Mouse (Mus musculus) thymus, adult 2 months (tissue): ENCODE measurements at regions not wholly inside any gene's neighbourhood (a gene's known extent, or its start where the extent isn't known, plus 50 kb on each side); places are given as distances from the start of the nearest gene placed in this dataset.

Source experiments
- CTCF ChIP-seq: fragments of 200-500 bp; IDR thresholded peaks from 2 replicates; pipeline ENCODE4 v1.5.1; 2012; ENCODE audit warnings: mild to moderate bottlenecking, control low read depth, low read length, moderate library complexity, borderline replicate concordance; ENCODE audit not compliant: control insufficient read depth, poor library complexity, insufficient read depth; ENCODE audit errors: extremely low read depth
- POLR2A ChIP-seq: fragments of 200-500 bp; IDR thresholded peaks from 2 replicates; pipeline ENCODE4 v1.6.1; 2012; ENCODE audit warnings: mild to moderate bottlenecking, low read length, control low read depth, moderate library complexity; ENCODE audit not compliant: control insufficient read depth, poor library complexity, insufficient read depth; ENCODE audit errors: extremely low read depth

- TF ChIP-seq POLR2A (no peak), CTCF (no peak)
Observed at GRCm38 (mm10) chr10:120648741-120649140, 172.5 kb upstream of the Hmga2 start.
